Mouse (Mus musculus) left cerebral cortex, postnatal 14 days (tissue): Measurements from ENCODE around the gene Zeb2. TPM values are rescaled to one million over a fixed set of nuclear protein-coding genes. Genes with fewer than 3 reads are reported as not detected.

Experiments
- DNase-seq, 2 experiments: peaks; one replicate each; pipeline ENCODE4 v3.0.0; 2021 to 2022; ENCODE audit warnings: low spot score in 2 of 2, mixed read lengths in 1 of 2
- intact Hi-C: fragments of 180-260 bp; cut with DNase I; formaldehyde crosslinking; loops from one replicate; pipeline ENCODE4 v1.15.1; 2025
- total RNA-seq, 2 experiments: library from RNA; stranded (reverse); gene quantifications; 2 replicates each; pipeline ENCODE4 v1.2.3; 2021

The Zeb2 gene
- total RNA-seq, 2 experiments from 2014 or later: 199 to 209 TPM

- no peak for DNase-seq
- intact Hi-C loops: no loop called here
Measured at GRCm38 (mm10) chr2:45081559-45081958, 35.6 kb downstream of the Zeb2 start.

GRCm38 (mm10) chr2:45077938-45078487, 39.2 kb downstream of the Zeb2 start:
- no peak for DNase-seq
- intact Hi-C loops: no loop called here

GRCm38 (mm10) chr2:45077383-45077782, 39.8 kb downstream of the Zeb2 start:
- no peak for DNase-seq
- intact Hi-C loops: no loop called here

GRCm38 (mm10) chr2:45073025-45073424, 44.2 kb downstream of the Zeb2 start:
- intact Hi-C loops: no loop called here
- no peak for DNase-seq

GRCm38 (mm10) chr2:45071296-45071695, 45.9 kb downstream of the Zeb2 start:
- intact Hi-C loops: no loop called here
- no peak for DNase-seq

GRCm38 (mm10) chr2:45070612-45071276, 46.5 kb downstream of the Zeb2 start:
- DNase-seq: no peak
- intact Hi-C loops: no loop called here

- intact Hi-C loops: no loop called here
- DNase-seq: no peak
Measured at GRCm38 (mm10) chr2:45068792-45069550, 48.2 kb downstream of the Zeb2 start.

- DNase-seq: peak in 1 of 2 experiments; percentile 9
- intact Hi-C loops: no loop called here
Measured at GRCm38 (mm10) chr2:45067116-45067515, 50.1 kb downstream of the Zeb2 start.

GRCm38 (mm10) chr2:45063300-45063890, 53.8 kb downstream of the Zeb2 start:
- intact Hi-C loops: no loop called here
- no peak for DNase-seq

GRCm38 (mm10) chr2:45062136-45062535, 55.1 kb downstream of the Zeb2 start:
- peak in 1 of 2 experiments; percentile 15 for DNase-seq
- intact Hi-C loops: no loop called here

GRCm38 (mm10) chr2:45060768-45061167, 56.4 kb downstream of the Zeb2 start:
- intact Hi-C loops: no loop called here
- DNase-seq: peak; percentile 48 to 79

- intact Hi-C loops: no loop called here
- peak in 1 of 2 experiments; percentile 6 for DNase-seq
Measured at GRCm38 (mm10) chr2:45060202-45060601, 57.0 kb downstream of the Zeb2 start.

- no peak for DNase-seq
- intact Hi-C loops: no loop called here
Measured at GRCm38 (mm10) chr2:45059599-45059998, 57.6 kb downstream of the Zeb2 start.

- peak in 1 of 2 experiments; percentile 26 for DNase-seq
- intact Hi-C loops: no loop called here
Measured at GRCm38 (mm10) chr2:45059010-45059409, 58.2 kb downstream of the Zeb2 start.

GRCm38 (mm10) chr2:45058183-45058582, 59.0 kb downstream of the Zeb2 start:
- DNase-seq: no peak
- intact Hi-C loops: no loop called here

GRCm38 (mm10) chr2:45056856-45057562, 60.2 kb downstream of the Zeb2 start:
- intact Hi-C loops: no loop called here
- no peak for DNase-seq

- DNase-seq: no peak
- intact Hi-C loops: no loop called here
Measured at GRCm38 (mm10) chr2:45055926-45056325, 61.3 kb downstream of the Zeb2 start.

- intact Hi-C loops: no loop called here
- no peak for DNase-seq
Measured at GRCm38 (mm10) chr2:45055034-45055615, 62.1 kb downstream of the Zeb2 start.
